Mouse (Mus musculus) left cerebral cortex, adult 9 months (tissue): Measurements from ENCODE around the gene Twistnb.
A peak's percentile ranks its signal among the peaks of the same experiment; 100 is the strongest.

ENCODE experiments used
- DNase-seq, 2 experiments: peaks; one replicate each; pipeline ENCODE4 v3.0.0; 2022; ENCODE audit warnings: low spot score in 2 of 2

Twistnb gene

DNA sequence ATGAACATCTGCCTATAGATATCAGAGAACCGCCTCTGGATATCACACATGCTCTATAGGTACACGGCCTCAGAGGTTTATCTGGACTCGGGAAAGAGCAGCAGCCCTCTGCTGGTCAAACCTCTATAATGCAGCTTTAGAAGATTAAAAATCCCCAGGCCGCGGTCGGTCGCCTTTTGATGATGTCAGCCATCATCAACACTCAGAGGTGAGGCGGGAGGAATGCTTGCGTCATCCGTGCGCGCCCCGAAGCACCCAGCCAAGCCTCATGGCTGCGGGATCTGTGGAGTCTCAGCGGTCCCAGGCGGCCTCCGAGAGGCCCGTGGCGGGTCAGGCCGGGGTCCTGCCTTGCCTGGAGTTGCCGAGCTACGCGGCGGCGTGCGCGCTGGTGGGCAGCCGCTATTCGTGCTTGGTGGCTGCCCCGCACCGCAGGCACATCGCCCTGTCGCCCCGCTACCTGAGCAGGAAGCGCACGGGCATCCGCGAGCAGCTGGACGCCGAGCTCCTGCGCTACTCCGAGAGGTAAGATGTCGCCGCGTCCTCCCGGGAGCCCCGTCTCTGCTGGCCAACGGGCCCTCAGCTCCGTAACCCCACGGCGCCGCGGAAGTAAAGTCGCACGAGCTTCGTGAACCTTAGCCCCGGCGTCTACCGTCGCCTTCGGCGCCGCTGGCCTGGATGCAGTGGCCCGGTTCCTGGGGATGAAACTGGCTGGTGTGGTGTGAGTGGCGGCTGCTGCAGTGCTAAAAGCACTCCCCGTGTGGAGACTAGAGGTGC, at the start of gene Twistnb:
Gene Twistnb, plus strand, starts transcription at position 249 of the 774 bp plus-strand sequence.
- peak; percentile 95 to 100 for DNase-seq

DNA sequence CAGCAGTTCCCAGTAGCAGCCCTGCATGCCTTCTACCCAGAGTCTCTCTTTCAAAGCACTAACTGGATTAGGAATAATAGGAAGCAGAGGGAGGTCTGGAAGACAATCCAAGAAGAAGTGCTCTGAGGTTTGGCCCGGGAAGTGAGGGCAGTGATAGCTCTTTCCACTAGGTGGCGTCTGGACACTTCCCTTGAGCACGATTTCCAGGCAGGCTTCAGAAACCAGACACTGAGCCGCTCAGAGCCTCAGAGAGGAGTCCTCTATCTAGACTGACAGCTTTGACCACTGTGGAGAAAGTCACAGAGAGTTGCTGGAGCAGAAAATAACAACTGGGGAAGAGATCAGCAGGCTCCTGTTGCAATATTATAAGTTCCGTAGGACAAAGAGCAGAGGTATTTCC, 40.6 kb upstream of the Twistnb start:
- peak in 1 of 2 experiments; percentile 84 for DNase-seq

DNA sequence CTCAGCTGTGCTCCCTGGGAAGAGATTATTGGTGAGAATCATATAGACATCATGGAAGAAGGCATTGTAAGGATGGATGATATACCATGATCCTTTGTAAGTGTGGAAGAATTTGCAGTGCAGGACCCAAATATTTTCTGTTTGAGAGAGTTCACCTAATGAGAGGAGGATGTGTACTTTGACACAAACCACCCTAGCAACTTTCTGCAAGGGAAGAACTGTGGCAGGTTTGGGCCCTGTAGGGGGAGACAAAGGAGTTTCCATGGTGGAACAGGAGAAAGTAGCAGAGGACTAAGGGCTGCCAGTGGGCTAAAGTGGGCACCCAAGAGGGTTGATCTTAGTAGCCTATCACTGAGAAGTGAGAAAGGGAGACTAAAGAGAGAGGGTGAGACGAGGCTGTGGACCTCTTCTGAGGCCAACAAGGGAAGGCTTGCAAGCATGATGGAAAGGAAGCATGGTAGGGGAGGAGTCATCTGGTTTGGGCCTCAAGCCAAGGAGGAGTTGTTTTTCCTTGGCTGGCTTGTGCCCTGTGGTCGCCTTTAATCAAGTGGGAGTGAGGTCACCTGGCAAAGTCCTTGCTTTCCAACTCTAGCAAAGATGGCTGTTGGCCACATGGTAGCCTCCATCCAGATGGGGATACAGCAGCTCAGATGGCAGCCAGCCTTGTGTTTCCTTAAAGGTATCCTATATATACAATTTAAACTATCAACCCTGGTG, 38.4 kb upstream of the Twistnb start:
- DNase-seq = no peak

DNA sequence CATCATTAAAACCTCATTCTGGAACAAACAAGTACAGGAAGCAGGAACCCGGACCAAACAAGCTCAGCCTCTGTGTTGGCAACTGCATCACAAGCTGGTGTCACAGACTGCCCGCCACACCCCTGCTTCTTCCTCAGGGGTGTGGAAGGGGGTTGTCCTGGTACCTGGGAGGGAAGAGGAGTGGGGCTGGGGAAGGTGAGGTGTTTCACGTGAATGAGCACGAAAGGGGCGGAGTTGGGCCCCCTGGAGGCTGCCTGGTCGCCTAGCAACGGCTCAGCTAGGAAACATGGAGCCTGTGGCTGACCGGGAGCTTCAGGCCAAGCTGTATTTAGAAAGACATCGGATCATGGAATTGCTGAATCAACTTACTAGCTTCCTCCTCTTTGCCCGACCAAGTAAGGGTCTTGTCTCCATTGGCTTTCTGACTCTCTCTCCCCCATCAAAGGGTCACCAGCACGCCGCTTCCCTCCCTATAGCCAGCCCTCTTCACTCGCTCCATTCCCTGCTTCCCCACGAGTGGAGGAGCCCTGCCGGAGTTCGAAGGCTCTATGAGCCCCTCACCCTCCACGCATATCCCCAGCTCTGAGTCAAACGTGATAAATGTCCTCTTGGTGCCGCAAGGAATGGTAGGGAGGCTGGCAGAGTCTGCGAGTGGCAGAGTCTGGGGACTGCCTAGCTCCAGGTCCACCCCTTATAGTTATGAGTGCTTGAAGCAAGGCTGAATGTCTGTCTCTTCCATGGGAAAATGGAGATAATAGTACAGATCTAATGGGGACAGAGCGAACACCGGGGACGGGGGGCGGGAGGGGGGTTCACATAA, 34.4 kb upstream of the Twistnb start, which contains the start of gene Efcab10:
Gene Efcab10, plus strand, starts transcription at position 51 of the 820 bp plus-strand sequence.
- peak in 1 of 2 experiments; percentile 67 for DNase-seq

DNA sequence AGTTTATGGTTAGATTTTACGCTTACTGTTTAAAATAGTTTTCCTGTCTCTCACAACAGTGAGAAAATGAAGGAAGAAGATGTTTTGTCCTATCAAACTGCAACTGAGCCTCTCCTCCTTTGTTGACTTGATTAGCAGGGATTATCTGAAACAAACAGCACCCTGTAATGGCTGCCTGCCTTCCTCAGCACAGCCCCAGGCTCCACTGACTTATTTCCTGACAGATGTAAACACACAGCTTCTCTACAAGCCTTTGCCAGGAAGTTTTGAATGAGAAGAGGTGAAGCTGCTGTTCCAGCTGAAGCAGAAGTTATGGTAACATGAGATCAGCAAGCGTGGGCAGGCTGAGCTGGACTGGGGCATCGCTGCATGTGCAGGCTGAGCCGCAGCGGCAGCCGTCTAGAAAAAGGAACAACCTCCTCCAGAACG, 26.2 kb upstream of the Twistnb start:
- DNase-seq = peak in 1 of 2 experiments; percentile 41

DNA sequence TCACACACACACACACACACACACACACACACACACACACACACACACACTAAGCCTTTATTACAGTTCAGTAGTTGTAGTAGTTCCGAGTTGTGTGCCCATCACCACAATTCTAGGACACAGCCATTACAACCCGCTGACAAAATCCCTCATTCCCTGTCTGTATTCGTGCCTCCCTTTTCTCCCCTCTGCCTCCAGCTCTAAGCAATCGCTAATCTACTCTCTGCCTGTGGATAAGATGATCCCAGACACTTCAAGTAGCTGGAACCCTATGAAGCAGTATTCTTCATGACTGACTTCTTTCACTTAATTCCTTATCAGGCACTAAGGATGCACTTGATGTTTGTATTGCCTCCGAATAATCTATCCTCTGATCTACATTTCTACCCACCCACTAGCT, 24.4 kb upstream of the Twistnb start:
- no peak for DNase-seq

DNA sequence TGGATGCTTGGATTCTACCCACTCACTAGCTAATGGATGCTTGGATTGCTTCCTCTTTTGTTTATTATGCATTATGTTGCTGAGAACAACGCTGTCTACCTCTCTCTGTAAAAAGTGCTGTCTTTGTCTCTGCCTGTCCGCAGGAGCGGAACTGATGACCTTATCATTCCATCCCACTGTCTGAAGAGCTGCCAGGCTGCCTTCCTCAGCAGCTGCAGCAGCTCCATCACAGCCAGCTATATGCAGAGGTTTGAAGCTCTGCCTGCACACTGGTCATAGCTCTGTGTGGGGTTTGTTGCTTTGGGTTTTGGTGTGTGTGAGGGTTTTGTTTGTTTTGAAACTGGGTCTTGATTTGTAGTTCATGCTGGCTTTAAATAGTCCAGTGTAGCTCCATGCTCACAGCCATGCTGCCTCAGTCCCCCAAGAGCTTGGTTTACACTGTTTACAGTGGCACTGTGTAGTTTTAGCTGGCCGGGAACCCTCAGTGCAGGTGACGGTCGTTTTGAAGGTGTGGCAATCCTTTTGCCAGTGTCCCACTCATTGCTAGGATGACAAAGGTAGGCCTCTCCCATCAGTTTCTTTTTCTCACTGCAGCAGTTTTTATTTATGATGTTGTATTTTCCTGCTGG, 23.9 kb upstream of the Twistnb start:
- DNase-seq = no peak

DNA sequence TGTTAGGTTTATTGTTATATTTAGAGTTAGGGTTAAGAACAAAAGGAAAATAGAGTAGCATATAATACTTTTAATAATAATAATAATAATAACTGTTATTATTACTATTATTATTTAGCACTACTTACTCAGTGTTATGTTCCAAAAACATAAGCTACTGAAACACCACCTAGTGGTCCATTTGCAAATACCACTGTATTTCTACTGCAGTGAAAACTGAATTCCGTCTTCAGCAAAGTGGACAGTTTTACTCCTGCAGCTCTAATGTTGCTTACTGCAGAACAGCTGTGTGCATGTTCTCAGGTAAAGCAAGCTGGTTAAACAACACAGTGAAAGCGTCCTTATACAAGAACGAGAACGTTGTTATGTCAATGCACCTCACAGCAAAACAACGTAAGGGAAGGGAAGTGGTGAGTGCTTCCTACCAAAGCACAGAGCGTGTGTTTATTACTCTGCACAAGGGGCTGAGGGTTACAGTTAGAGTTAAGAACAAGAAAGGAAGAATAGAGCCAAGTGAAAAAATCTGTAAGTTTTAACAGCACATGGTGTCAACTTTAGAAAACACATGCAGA, 17.8 kb upstream of the Twistnb start:
- DNase-seq = no peak

DNA sequence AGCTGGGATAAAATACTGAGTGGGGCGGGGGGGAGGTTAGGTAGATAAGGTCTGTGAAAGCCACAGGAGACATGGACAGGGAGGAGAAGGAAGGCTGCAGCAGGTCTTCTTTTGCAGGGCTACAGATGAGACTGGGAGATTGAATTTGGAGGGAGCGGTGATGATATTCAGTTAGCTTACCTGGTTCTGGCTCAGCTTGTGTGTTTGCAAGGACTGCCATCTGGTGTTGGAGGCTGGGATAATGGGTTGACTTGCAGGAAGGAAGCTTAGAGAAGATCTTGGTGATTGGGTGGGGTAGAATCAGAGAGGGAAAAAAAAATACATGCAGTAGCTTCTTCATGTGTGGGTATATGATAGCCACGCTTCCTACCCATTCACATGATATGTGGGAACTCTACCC, 5.1 kb upstream of the Twistnb start:
- DNase-seq = peak in 1 of 2 experiments; percentile 83

DNA sequence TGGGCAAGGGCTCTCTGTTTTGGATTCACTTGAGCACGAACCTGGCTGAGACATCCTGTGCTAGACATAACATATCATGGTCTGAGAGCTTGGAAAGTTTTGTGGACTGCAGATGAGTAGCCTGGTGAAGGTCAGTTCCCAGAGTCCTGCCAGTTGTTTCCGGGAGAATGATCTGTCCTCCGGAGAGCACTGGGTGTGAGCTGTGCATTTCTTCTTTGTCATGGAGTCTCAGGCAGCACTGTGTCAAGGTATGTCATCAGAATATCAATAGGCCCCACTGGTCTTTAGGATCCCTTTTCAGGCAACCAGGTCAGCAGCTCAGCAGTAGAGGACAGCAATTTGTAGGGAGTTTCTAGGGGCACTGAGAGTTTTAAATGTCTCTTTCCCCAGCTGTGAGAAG, 2.1 kb upstream of the Twistnb start:
- DNase-seq = no peak

DNA sequence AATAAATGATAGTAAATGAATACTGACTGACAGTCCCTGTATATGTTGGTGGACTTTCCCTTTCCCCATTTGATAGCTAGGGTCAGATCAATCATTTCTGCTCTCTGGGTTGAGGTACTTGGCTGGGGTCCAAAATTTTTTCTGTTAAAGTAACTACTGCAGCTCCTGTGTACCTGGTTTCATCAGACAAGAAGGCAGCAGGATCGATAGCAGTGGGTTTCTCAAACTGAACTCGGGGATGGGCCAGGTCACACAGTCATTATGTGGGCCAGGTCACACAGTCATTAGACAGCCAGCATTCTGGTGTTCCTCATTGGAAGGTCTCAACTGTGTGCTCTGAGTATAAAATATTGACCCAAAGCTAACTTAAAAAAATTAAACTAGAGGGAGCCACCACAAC, 1.7 kb upstream of the Twistnb start:
- no peak for DNase-seq

DNA sequence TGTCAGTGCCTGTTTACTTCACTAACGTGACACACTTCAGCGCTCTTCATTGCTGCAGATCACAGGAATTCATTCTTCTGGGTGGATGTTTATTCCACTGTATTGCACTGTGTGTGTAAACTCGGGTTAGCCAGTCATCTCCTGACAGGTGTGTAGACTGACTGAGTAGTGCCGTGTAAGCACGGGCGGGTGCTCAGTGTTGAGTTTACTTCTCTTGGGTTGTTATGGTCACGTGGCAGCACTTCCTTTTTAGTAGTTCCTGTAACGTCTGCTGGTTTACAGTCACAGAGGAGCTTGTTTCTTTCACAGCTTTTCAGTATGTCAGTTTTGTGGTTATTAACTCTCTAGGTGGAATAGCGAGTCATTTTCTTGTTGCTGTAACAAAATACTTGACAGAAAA, 4.4 kb downstream of the Twistnb start:
- no peak for DNase-seq

DNA sequence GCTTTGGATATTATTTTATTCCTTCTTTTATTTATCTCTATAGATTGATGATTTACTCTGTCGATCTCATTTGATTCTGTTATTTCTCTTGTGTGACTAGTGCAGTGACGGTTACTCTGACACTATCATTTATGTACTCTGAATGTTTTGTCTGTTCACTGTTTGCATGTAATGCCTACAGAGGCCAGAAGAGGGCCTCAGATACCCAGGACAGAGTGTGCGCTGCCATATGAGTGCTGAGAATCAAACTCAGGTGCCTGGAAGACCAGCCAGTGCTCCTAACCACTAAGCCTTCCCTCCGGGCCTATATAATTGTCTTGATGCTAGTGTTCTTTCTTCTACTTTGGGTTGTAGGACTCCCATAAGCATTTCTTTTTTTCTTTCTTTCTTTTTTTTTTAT, 5.3 kb downstream of the Twistnb start:
- no peak for DNase-seq

DNA sequence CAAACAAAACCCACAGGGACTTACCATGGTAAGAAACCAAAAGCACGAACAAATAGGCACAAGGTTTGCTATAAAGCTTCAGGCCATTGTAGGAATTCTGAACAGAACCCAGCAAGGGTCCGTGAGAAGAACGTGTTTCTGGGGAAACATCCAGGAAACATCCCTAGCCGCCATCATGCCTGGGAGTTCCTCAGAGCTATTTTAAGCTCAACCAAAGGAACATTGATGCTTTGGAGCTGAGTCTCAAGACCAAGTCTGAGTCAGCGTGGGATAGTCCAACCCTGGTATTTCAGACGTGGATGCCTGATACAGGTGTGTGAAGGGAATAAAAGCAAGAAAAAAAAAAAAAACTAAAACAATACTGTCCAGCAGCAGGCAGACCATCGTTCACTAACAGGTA, 26.0 kb downstream of the Twistnb start:
- DNase-seq = no peak

DNA sequence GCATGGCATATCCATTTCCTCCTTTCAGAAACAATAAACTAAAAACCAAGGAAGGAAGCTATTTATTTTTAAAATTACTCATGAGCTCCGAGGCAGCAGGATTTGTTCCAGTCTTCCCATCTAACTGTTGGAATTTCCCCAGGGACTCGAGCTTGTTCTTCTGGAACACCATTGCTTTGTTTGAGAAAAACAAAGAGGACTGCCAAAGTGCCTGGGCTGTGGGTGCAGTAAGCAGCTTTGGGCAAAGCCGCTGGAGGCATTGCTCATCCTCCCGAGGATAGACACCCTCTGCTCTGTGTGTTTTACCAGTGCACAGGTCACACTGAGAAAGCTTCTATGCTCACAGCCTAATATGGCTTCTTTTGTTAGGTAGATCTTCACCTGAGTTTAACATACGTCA, 26.8 kb downstream of the Twistnb start:
- DNase-seq = no peak

DNA sequence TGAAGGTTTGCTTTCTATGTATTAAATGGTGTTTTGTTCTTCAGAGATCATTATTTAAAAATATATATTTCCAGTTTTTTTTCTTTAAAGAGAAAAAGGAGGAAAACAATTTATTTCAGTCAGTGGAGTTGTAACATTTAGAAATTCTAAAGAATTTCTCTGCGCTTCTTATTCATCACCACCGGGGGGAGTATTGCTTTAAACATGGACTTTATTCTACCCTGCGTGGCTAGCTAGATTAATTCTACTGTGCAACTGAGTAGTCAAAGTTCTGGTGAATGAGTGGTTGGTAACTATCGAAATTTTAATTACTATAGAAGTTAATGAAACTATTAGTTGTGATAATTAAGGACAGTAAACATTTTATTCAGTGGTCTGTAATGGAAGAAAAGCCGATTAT, 51.5 kb downstream of the Twistnb start:
- DNase-seq = no peak

DNA sequence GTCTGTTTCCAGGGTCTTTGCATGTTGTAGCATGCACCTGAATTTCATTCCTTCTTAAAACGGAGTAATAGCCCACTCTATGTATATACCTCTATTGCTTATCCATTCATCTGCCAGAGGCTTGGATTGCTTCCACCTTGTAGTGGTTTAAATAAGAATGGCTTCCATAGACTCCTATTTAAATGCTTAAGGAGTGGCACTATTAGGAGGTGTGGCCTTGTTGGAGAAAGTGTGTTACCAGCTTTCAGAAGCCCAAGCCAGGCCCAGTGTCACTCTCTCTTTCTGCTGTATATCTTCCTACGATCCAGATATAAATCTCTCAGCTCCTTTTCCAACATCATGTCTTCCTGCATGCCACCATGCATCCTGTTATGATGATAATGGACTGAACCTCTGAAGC, 53.5 kb downstream of the Twistnb start:
- DNase-seq = no peak
